Mouse (Mus musculus): ENCODE results near the gene Fmnl3.

DNA sequence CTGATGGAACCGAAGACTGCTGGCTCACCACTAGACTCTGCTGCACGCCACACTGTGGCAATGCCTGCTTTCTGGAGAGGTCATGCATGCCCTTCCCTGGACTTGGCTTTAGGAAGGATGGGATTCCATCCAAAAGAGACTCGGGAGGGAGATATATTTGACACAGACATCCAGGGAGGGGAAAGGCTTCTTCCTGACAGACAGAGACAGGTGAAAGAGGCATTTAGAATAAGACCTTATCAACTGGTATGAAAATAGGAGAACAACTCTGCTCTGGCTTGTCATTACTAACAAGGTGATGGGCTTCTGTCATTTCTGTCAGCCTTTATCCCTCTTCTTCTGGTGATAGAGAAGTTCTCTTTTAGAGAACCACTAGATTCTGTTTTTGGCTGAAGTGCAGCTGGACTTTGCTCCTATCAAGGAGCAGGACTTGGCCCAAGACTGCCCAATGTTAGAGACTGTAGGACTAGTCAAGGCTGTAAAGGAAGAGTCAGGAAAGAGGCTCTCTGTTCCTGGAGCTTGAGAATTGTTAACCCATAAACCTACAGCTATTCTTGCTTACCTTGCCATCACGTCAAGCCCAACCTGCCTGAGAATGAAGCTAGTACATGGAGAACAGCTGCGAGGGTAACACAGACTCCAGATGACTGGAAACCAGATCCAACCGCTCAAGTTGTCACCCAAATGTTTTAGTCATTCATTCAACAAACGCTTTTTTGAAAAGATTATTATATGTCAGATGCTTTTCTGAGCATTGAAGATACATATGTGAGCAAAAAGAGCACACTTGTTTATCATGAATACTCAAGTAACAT, 1.5 kb upstream of the Fmnl3 start:
- no peak for TF ChIP-seq POLR2A (IDR thresholded peaks at IDR 0.05; ENCODE audit: borderline replicate concordance, insufficient read depth, low read length)
- no peak for TF ChIP-seq CTCF (IDR thresholded peaks at IDR 0.05; ENCODE audit: borderline replicate concordance, insufficient read depth, low read depth, low read length)
